10 mouse cellular contexts compared by ENCODE assay signal in genomic region chr16:94148139-94148538, GRCm38 (mm10).
DNase-seq lines count a peak whose midpoint lies in the region; ATAC-seq lines count a peak whose summit lies in the region.
"Had no signal": no experiment of that assay in that cellular context is flagged by ENCODE, and none has a peak within 500 bp of the region (broad histone marks: within the 10 kb centered on the region; RNA-seq: fewer than 3 reads in every experiment).

No protein-coding gene starts in this region.

- no peaks in the 10 kb centered on the region for H3K36me3 ChIP-seq in midbrain, embryonic 11.5 days (ENCODE audit: control insufficient read depth, insufficient read depth, low read length)
- no peaks in the 10 kb centered on the region for H3K36me3 ChIP-seq in midbrain, embryonic 15.5 days (replicated peaks)

- 23% methylated on average over 11 of the region's 11 CpGs for WGBS in midbrain, embryonic 11.5 days
- WGBS in midbrain, embryonic 15.5 days, result 16% methylated on average over 11 of the region's 11 CpGs

- DNase-seq in cerebellum, postnatal 10 days, result peak; percentile 55 to 67
- DNase-seq in midbrain, embryonic 11.5 days (ENCODE audit: low spot score, missing footprints), result no peak
- DNase-seq in kidney, postnatal 14 days, result peak; percentile 54
- peak; percentile 54 for DNase-seq in retina, embryonic 14.5 days (ENCODE audit: low spot score)
- DNase-seq in c-Kit-positive CD71-positive TER-119-positive erythroid progenitor cells, embryonic 14.5 days (ENCODE audit: low spot score), result no peak
- DNase-seq in right cerebral cortex, postnatal 4 days, result no peak

- H3K4me3 ChIP-seq in midbrain, embryonic 11.5 days (ENCODE audit: low read depth, low read length), result no peak overlapping the region
- H3K4me3 ChIP-seq in midbrain, embryonic 15.5 days, result no peak overlapping the region

- no peak overlapping the region for H3K27ac ChIP-seq in midbrain, embryonic 11.5 days (ENCODE audit: low read depth, low read length)
- no peak overlapping the region for H3K27ac ChIP-seq in midbrain, embryonic 15.5 days
- H3K27ac ChIP-seq: kidney, postnatal 0 days had no signal

- 0 out of 2 replicates have a peak overlapping the region, but pooled peaks have one; percentile 8 for H3K4me2 ChIP-seq in midbrain, embryonic 11.5 days
- H3K4me2 ChIP-seq in midbrain, embryonic 15.5 days, result no peak overlapping the region

- peaks cover 11% of the 10 kb centered on the region for H3K27me3 ChIP-seq in midbrain, embryonic 11.5 days (ENCODE audit: control insufficient read depth, insufficient read depth, low read length)
- H3K27me3 ChIP-seq in midbrain, embryonic 15.5 days (replicated peaks), result peaks cover 19% of the 10 kb centered on the region

- ATAC-seq in cerebellum, adult (ENCODE audit: insufficient number of reproducible peaks, low FRiP score, low TSS enrichment), result no peak
- peak; percentile 57; the same call in 1 of the 2 replicates for ATAC-seq in midbrain, embryonic 11.5 days (ENCODE audit: low FRiP score)
- ATAC-seq in midbrain, embryonic 15.5 days (replicated peaks), result no peak
- ATAC-seq: CD4-positive, CD25-positive, alpha-beta regulatory T cell, adult 4 months had no signal

- H3K9ac ChIP-seq in midbrain, embryonic 11.5 days (ENCODE audit: low read length), result no peak overlapping the region
- no peak overlapping the region for H3K9ac ChIP-seq in midbrain, embryonic 15.5 days

- H3K4me1 ChIP-seq in midbrain, embryonic 11.5 days (ENCODE audit: control insufficient read depth, insufficient read depth, low read length), result peaks cover 14% of the 10 kb centered on the region
- H3K4me1 ChIP-seq in midbrain, embryonic 15.5 days, result peaks cover 19% of the 10 kb centered on the region

- no peaks in the 10 kb centered on the region for H3K9me3 ChIP-seq in midbrain, embryonic 11.5 days (ENCODE audit: control insufficient read depth, low read length)
- no peaks in the 10 kb centered on the region for H3K9me3 ChIP-seq in midbrain, embryonic 15.5 days

Comparison
In these comparisons a context has a peak if more than half of its experiments do, and no peak if none do; other contexts are left out.
1. DNase-seq: peak in cerebellum, postnatal 10 days (2 of 2), kidney, postnatal 14 days (single experiment) and retina, embryonic 14.5 days (single experiment); none in midbrain, embryonic 11.5 days (single experiment), c-Kit-positive CD71-positive TER-119-positive erythroid progenitor cells, embryonic 14.5 days (single experiment) and right cerebral cortex, postnatal 4 days (single experiment).